Mouse (Mus musculus) E14TG2a.4 (cell line): Measurements from ENCODE around the gene Ctnnd2.

Experiments
- H3K27me3 ChIP-seq: 2 replicates; pipeline ENCODE4 v1.6.1; 2014; ENCODE audit warnings: low read length, control low read depth; ENCODE audit not compliant: insufficient read depth
- H3K36me3 ChIP-seq: 2 replicates; pipeline ENCODE4 v1.6.1; 2014; ENCODE audit warnings: low read length, control low read depth; ENCODE audit not compliant: insufficient read depth
- H3K4me1 ChIP-seq: replicated peaks from 2 replicates; pipeline ENCODE4 v1.6.1; 2014; ENCODE audit warnings: low read depth, low read length, control low read depth
- H3K4me3 ChIP-seq: replicated peaks from 2 replicates; pipeline ENCODE4 v1.5.1; 2014; ENCODE audit warnings: mild to moderate bottlenecking, low read length
- H3K9me3 ChIP-seq: 2 replicates; pipeline ENCODE4 v1.6.1; 2014; ENCODE audit warnings: low read length, control low read depth
- CTCF ChIP-seq: conservative IDR thresholded peaks from 2 replicates; pipeline ENCODE4 v1.5.1; 2014; ENCODE audit warnings: low read length
- NANOG ChIP-seq: IDR thresholded peaks from 2 replicates; pipeline ENCODE4 v1.6.1; 2014; ENCODE audit warnings: borderline replicate concordance, low read length, mixed read lengths
- POU5F1 ChIP-seq: IDR thresholded peaks from 2 replicates; pipeline ENCODE4 v1.6.1; 2014; ENCODE audit warnings: low read length, borderline replicate concordance

The Ctnnd2 gene

DNA sequence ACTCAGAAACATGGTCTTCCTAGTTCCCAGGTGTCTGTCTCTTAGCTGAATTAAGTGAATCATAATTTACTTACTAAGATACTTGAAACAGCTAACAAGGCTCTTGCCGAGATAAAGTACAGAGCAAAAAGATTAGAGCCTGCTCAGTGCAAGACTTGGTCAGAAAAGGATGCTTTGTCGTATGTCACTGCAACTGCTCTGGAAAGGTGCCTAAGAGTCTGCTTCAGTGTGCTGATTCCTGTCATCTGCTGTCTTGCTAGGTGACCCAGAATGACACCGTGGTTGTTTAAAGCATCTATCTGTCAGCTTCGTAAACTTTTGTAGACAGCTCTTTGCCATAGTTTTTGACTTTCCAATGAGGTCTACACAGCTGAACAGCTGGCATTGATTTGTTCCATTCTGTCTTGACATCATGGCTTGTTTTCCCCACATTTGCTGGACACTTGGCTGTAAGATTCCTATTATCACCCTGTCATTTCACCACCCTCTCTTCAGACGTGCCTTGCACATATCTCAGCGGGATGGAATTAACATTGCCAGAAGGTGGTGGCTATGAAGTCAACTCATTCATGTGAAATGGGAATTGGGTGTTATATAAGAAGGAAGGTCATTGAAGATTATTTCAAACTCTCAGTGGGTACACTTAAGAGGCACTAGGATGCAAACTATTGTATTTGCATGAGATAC is 299.0 kb downstream of the Ctnnd2 start:
- Histone ChIP-seq H3K27me3 (no peaks in the 10 kb centered on the region), H3K4me1 (no peaks in the 10 kb centered on the region), H3K9me3 (no peaks in the 10 kb centered on the region), H3K4me3 (no peak overlapping the region), H3K36me3 (no peaks in the 10 kb centered on the region)
- TF ChIP-seq CTCF: no peak
- no peak for TF ChIP-seq POU5F1
- TF ChIP-seq NANOG: no peak

GRCm38 (mm10) chr15:30480676-30481075 is 308.3 kb downstream of the Ctnnd2 start:
- TF ChIP-seq NANOG (no peak), POU5F1 (no peak), CTCF (no peak)
- Histone ChIP-seq H3K27me3 (no peaks in the 10 kb centered on the region), H3K36me3 (no peaks in the 10 kb centered on the region), H3K9me3 (no peaks in the 10 kb centered on the region), H3K4me3 (no peak overlapping the region), H3K4me1 (no peaks in the 10 kb centered on the region)

- no peaks in the 10 kb centered on the region for H3K9me3 ChIP-seq
- TF ChIP-seq POU5F1: no peak
- TF ChIP-seq NANOG: no peak
- no peak for TF ChIP-seq CTCF
- H3K36me3 ChIP-seq: no peaks in the 10 kb centered on the region
- no peaks in the 10 kb centered on the region for H3K27me3 ChIP-seq
- H3K4me3 ChIP-seq: no peak overlapping the region
- no peaks in the 10 kb centered on the region for H3K4me1 ChIP-seq
Observed at GRCm38 (mm10) chr15:30506476-30506875, 334.1 kb downstream of the Ctnnd2 start.

GRCm38 (mm10) chr15:30512467-30512866 is 340.1 kb downstream of the Ctnnd2 start:
- no peaks in the 10 kb centered on the region for H3K27me3 ChIP-seq
- H3K4me1 ChIP-seq: no peaks in the 10 kb centered on the region
- TF ChIP-seq CTCF (no peak), POU5F1 (no peak), NANOG (no peak)
- no peak overlapping the region for H3K4me3 ChIP-seq
- no peaks in the 10 kb centered on the region for H3K36me3 ChIP-seq
- H3K9me3 ChIP-seq: no peaks in the 10 kb centered on the region

DNA sequence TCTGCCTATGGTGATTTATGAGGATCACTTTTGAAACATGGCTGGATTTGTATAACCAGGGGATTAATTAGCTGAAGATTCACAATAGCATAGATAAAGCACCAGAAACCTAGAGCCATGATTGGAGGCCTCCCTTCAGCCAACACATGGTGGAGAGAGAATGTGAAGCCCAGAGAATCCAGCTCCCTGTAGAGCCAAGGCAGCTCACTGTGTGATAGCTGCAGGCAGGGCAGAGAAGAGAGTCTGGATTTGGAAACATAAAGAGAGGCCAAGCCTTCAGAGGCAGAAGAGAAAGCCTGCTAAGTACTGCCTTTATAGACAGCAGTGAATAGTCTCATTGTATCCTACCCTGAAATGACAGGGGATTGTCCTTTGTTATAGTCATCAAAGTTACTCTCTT is 340.7 kb downstream of the Ctnnd2 start:
- Histone ChIP-seq H3K4me3 (no peak overlapping the region), H3K27me3 (no peaks in the 10 kb centered on the region), H3K9me3 (no peaks in the 10 kb centered on the region), H3K36me3 (no peaks in the 10 kb centered on the region), H3K4me1 (no peaks in the 10 kb centered on the region)
- no peak for TF ChIP-seq CTCF
- no peak for TF ChIP-seq POU5F1
- no peak for TF ChIP-seq NANOG

DNA sequence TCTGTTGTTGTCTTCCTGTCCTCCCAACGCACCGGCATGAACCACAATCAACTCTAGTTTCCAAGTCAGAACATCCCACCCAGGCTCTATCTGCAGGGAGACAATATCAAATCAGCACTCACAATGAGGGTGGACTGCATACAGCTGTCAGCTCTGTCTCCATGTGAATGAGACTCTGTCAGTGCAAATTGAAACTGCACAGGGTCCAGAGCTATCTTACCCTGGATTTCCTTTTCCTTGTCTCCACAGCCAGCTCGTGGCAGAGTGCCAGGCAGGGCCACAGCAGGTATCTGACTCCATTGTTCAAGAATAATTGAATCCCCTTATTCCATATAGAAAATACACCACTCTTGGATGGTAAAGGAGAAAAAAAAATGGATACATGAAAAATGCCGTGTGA is 343.0 kb downstream of the Ctnnd2 start:
- H3K9me3 ChIP-seq: no peaks in the 10 kb centered on the region
- TF ChIP-seq NANOG: no peak
- no peak for TF ChIP-seq CTCF
- no peak for TF ChIP-seq POU5F1
- H3K36me3 ChIP-seq: no peaks in the 10 kb centered on the region
- no peaks in the 10 kb centered on the region for H3K4me1 ChIP-seq
- H3K4me3 ChIP-seq: no peak overlapping the region
- H3K27me3 ChIP-seq: no peaks in the 10 kb centered on the region

GRCm38 (mm10) chr15:30541459-30541858 is 369.1 kb downstream of the Ctnnd2 start:
- Histone ChIP-seq H3K9me3 (no peaks in the 10 kb centered on the region), H3K36me3 (no peaks in the 10 kb centered on the region), H3K27me3 (no peaks in the 10 kb centered on the region), H3K4me3 (no peak overlapping the region), H3K4me1 (no peaks in the 10 kb centered on the region)
- TF ChIP-seq CTCF: no peak
- TF ChIP-seq NANOG: no peak
- TF ChIP-seq POU5F1: no peak

DNA sequence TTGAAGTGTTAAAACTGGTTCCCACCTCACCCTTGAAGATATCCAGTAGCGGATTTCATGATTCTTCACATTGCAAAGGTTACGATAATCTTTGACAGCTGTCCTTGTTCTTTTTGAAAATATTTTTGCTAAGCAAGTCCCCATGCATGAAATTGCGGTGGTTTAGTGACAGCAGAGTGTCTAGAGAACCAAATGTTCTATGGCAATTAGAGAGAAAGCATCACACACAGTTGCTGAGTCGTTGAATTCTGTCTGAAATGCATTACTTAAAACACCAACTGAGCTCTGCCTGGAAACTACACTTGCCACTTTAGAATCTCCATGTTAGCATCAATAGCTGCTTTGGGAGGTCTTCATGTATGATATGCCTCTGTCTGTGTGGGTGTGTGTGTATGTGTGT is 375.9 kb downstream of the Ctnnd2 start:
- Histone ChIP-seq H3K27me3 (no peaks in the 10 kb centered on the region), H3K9me3 (no peaks in the 10 kb centered on the region), H3K4me1 (no peaks in the 10 kb centered on the region), H3K36me3 (no peaks in the 10 kb centered on the region), H3K4me3 (no peak overlapping the region)
- no peak for TF ChIP-seq POU5F1
- TF ChIP-seq CTCF: no peak
- no peak for TF ChIP-seq NANOG

DNA sequence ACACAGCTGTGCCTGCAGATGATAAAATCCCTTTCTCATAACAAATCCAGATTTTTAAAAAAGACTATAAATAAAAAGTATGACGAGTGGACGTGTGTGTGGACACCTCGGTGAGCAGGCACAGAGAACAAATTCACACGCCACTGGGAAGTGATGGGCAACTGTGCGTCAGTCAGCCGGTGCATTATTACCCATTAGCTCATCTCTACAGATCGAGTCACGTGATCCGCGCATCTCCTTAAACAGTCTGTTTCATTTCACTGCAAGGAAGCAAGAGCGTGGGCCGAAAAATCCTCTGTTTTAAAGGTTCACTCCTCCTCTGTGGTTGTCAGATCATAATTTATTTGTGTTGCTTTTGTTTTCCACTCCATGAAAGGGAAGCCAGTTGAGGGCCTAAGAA is 378.6 kb downstream of the Ctnnd2 start:
- Histone ChIP-seq H3K9me3 (no peaks in the 10 kb centered on the region), H3K4me1 (0 out of 2 replicates have a peak, but pooled peaks cover 6% of the 10 kb centered on the region), H3K4me3 (no peak overlapping the region), H3K27me3 (no peaks in the 10 kb centered on the region), H3K36me3 (no peaks in the 10 kb centered on the region)
- TF ChIP-seq POU5F1 (no peak), CTCF (no peak), NANOG (no peak)
